Mouse (Mus musculus): ENCODE measurements around the gene Btbd2. TPM values are rescaled to one million over a fixed set of nuclear protein-coding genes. Genes with fewer than 3 reads are reported as not detected.
"Not testable (repeated sequence)": the region's sequence is repeated elsewhere in the genome, so short reads cannot be mapped to it uniquely, and the experiment has no call there.

The Btbd2 gene
- polyA plus RNA-seq, 1 experiment from 2014 or later, result 45.4 TPM

DNA sequence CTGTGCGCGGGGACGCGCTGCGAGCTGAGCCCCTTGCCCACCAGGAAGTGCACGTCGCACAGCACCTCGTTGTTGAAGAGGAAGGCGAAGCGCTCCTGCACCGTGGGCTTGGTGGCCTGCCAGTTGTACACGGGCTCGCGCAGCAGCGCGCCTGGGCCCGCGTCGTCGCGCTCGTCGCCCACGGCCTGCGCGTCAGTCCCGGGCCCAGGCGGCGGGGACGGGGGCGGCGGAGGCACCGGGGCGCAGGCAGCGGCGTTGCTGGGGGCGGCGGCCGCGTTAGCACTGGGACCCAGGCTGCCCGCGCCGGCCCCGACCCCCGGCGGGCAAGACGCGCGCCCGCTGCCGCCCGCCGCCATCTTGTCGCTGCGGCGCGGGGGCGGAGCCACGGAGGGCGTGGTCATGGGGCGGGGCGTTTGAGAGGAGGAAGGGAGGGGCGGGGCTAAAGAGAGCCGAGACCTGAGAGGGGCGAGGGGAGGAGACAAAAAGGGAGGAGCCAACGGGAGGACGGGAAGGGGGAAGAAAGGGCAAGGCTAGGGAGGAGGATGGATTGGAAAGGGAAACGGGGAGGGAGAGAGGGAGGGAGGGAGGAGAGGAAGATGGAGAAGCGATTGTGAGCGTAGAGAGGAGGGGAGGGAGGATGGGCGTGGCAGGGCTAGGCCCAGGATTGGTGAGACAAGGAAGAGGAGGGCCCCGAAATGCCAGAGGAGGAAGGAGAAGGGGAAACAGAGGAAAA, 575 bp downstream of the Btbd2 start:
- no peaks in the 10 kb centered on the region for H3K27me3 ChIP-seq
- ATAC-seq (replicated peaks; ENCODE audit: insufficient number of reproducible peaks, insufficient read depth, low FRiP score, low read depth), result peak; percentile 85
- H3K4me2 ChIP-seq, result peak overlapping the region; percentile 89
- peak overlapping the region; percentile 80 for H3K27ac ChIP-seq
- peak overlapping the region; percentile 88 for H3K9ac ChIP-seq
- H3K4me1 ChIP-seq (replicated peaks), result peaks cover 27% of the 10 kb centered on the region
- H3K36me3 ChIP-seq, result no peaks in the 10 kb centered on the region
- H3K4me3 ChIP-seq, result peak overlapping the region; percentile 82
- WGBS, result under 1% methylated on average over 70 of the region's 72 CpGs
- H3K9me3 ChIP-seq (replicated peaks), result no peaks in the 10 kb centered on the region

GRCm38 (mm10) chr10:80655406-80656129, 1.3 kb downstream of the Btbd2 start:
- H3K27ac ChIP-seq, result peak overlapping the region; percentile 67
- no peaks in the 10 kb centered on the region for H3K27me3 ChIP-seq
- 5% methylated on average over 12 of the region's 12 CpGs for WGBS
- peak overlapping the region; percentile 88 for H3K9ac ChIP-seq
- H3K4me3 ChIP-seq, result peak overlapping the region; percentile 82
- no peaks in the 10 kb centered on the region for H3K9me3 ChIP-seq (replicated peaks)
- ATAC-seq (replicated peaks; ENCODE audit: insufficient number of reproducible peaks, insufficient read depth, low FRiP score, low read depth), result peak; percentile 20
- H3K4me1 ChIP-seq (replicated peaks), result peaks cover 27% of the 10 kb centered on the region
- peak overlapping the region; percentile 89 for H3K4me2 ChIP-seq
- H3K36me3 ChIP-seq, result no peaks in the 10 kb centered on the region

- no peak overlapping the region; the same call in 1 of the 2 replicates for H3K27ac ChIP-seq
- no peaks in the 10 kb centered on the region for H3K9me3 ChIP-seq (replicated peaks)
- no peaks in the 10 kb centered on the region for H3K27me3 ChIP-seq
- no peaks in the 10 kb centered on the region for H3K36me3 ChIP-seq
- peak overlapping the region; percentile 89 for H3K4me2 ChIP-seq
- H3K9ac ChIP-seq, result no peak overlapping the region
- H3K4me1 ChIP-seq (replicated peaks), result peaks cover 32% of the 10 kb centered on the region
- no peak for ATAC-seq (replicated peaks; ENCODE audit: insufficient number of reproducible peaks, insufficient read depth, low FRiP score, low read depth)
- WGBS, result 82% methylated on average over 6 of the region's 6 CpGs
- peak overlapping the region; percentile 82 for H3K4me3 ChIP-seq
Observed at GRCm38 (mm10) chr10:80654866-80655265, 2.0 kb downstream of the Btbd2 start.

- Histone ChIP-seq H3K27me3 (no peaks in the 10 kb centered on the region), H3K4me3 (no peak overlapping the region), H3K4me1 (replicated peaks) (peaks cover 30% of the 10 kb centered on the region), H3K9me3 (replicated peaks) (no peaks in the 10 kb centered on the region), H3K9ac (no peak overlapping the region), H3K36me3 (no peaks in the 10 kb centered on the region), H3K27ac (no peak overlapping the region), H3K4me2 (no peak overlapping the region)
- no peak for ATAC-seq (replicated peaks; ENCODE audit: insufficient number of reproducible peaks, insufficient read depth, low FRiP score, low read depth)
- 84% methylated on average over 6 of the region's 6 CpGs for WGBS
Observed at GRCm38 (mm10) chr10:80653156-80653720, 3.6 kb downstream of the Btbd2 start.

GRCm38 (mm10) chr10:80650392-80650791, 6.5 kb downstream of the Btbd2 start:
- WGBS, result 79% methylated on average over 10 of the region's 10 CpGs
- no peak overlapping the region for H3K4me2 ChIP-seq
- H3K4me3 ChIP-seq, result no peak overlapping the region
- H3K4me1 ChIP-seq (replicated peaks), result peaks cover 24% of the 10 kb centered on the region
- H3K27me3 ChIP-seq, result no peaks in the 10 kb centered on the region
- no peaks in the 10 kb centered on the region for H3K9me3 ChIP-seq (replicated peaks)
- H3K36me3 ChIP-seq, result peaks cover 23% of the 10 kb centered on the region
- ATAC-seq (replicated peaks; ENCODE audit: insufficient number of reproducible peaks, insufficient read depth, low FRiP score, low read depth), result no peak
- no peak overlapping the region for H3K27ac ChIP-seq
- H3K9ac ChIP-seq, result no peak overlapping the region

- H3K9ac ChIP-seq; H3K4me2 ChIP-seq; H3K9me3 ChIP-seq (replicated peaks); H3K27ac ChIP-seq; H3K4me3 ChIP-seq; H3K27me3 ChIP-seq; ATAC-seq (replicated peaks; ENCODE audit: insufficient number of reproducible peaks, insufficient read depth, low FRiP score, low read depth): not testable (repeated sequence)
- WGBS, result 83% methylated on average over 6 of the region's 6 CpGs
- H3K4me1 ChIP-seq (replicated peaks), result peaks cover 20% of the 10 kb centered on the region
- H3K36me3 ChIP-seq, result peaks cover 28% of the 10 kb centered on the region
Observed at GRCm38 (mm10) chr10:80649910-80650309, 7.0 kb downstream of the Btbd2 start.

- no peak overlapping the region for H3K4me3 ChIP-seq
- H3K9ac ChIP-seq, result no peak overlapping the region
- WGBS, result 92% methylated on average over 10 of the region's 10 CpGs
- H3K4me2 ChIP-seq, result no peak overlapping the region
- H3K27me3 ChIP-seq, result no peaks in the 10 kb centered on the region
- no peaks in the 10 kb centered on the region for H3K9me3 ChIP-seq (replicated peaks)
- H3K4me1 ChIP-seq (replicated peaks), result peaks cover 5% of the 10 kb centered on the region; the same call in 1 of the 2 replicates
- no peak for ATAC-seq (replicated peaks; ENCODE audit: insufficient number of reproducible peaks, insufficient read depth, low FRiP score, low read depth)
- H3K36me3 ChIP-seq, result peaks cover 57% of the 10 kb centered on the region
- no peak overlapping the region for H3K27ac ChIP-seq
Observed at GRCm38 (mm10) chr10:80646936-80647335, 9.9 kb downstream of the Btbd2 start.

- no peak overlapping the region for H3K4me2 ChIP-seq
- H3K9ac ChIP-seq, result no peak overlapping the region
- 76% methylated on average over 6 of the region's 6 CpGs for WGBS
- peaks cover 62% of the 10 kb centered on the region for H3K36me3 ChIP-seq
- peaks cover under 1% of the 10 kb centered on the region; the same call in 1 of the 2 replicates for H3K4me1 ChIP-seq (replicated peaks)
- no peak overlapping the region for H3K4me3 ChIP-seq
- ATAC-seq (replicated peaks; ENCODE audit: insufficient number of reproducible peaks, insufficient read depth, low FRiP score, low read depth), result no peak
- H3K27me3 ChIP-seq, result no peaks in the 10 kb centered on the region
- H3K9me3 ChIP-seq (replicated peaks), result no peaks in the 10 kb centered on the region
- H3K27ac ChIP-seq, result no peak overlapping the region
Observed at GRCm38 (mm10) chr10:80635345-80635744, 21.5 kb downstream of the Btbd2 start.

- H3K27me3 ChIP-seq, result no peaks in the 10 kb centered on the region
- H3K4me3 ChIP-seq, result no peak overlapping the region
- peaks cover under 1% of the 10 kb centered on the region; the same call in 1 of the 2 replicates for H3K36me3 ChIP-seq
- ATAC-seq (replicated peaks; ENCODE audit: insufficient number of reproducible peaks, insufficient read depth, low FRiP score, low read depth), result no peak
- H3K9me3 ChIP-seq (replicated peaks), result no peaks in the 10 kb centered on the region
- no peak overlapping the region for H3K4me2 ChIP-seq
- H3K27ac ChIP-seq, result no peak overlapping the region
- H3K4me1 ChIP-seq (replicated peaks), result peaks cover 58% of the 10 kb centered on the region
- no peak overlapping the region for H3K9ac ChIP-seq
- WGBS, result 71% methylated on average over 9 of the region's 9 CpGs
Observed at GRCm38 (mm10) chr10:80628925-80629324, 27.9 kb downstream of the Btbd2 start.

DNA sequence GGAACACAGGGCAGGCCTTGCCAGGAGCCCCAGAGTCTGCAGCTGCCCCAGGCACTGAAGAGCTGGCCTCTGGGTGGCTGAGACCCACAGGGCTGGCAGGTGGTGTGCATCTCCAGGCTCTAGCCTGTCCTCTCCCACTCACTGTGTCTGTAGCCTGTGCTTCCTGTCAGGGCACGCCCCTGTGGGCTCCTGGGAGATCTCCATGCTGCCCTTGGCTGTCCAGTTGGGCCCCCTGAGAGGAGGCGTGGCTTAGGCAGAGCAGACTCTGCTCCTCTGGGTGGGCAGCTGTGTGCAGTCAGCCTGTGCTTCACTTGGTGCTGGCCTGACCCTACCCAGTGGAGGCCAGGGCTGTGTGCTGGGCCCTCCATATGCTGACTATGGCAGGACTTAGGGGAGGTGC, 29.2 kb downstream of the Btbd2 start:
- Histone ChIP-seq H3K27me3 (no peaks in the 10 kb centered on the region), H3K36me3 (no peaks in the 10 kb centered on the region), H3K4me2 (no peak overlapping the region), H3K9me3 (replicated peaks) (no peaks in the 10 kb centered on the region), H3K4me3 (no peak overlapping the region), H3K4me1 (replicated peaks) (peaks cover 66% of the 10 kb centered on the region), H3K27ac (peak overlapping the region; percentile 36), H3K9ac (peak overlapping the region; percentile 42; the same call in 1 of the 2 replicates)
- ATAC-seq (replicated peaks; ENCODE audit: insufficient number of reproducible peaks, insufficient read depth, low FRiP score, low read depth), result peak; percentile 24; the same call in 1 of the 2 replicates
- 27% methylated on average over 2 of the region's 2 CpGs for WGBS

- no peak for ATAC-seq (replicated peaks; ENCODE audit: insufficient number of reproducible peaks, insufficient read depth, low FRiP score, low read depth)
- Histone ChIP-seq H3K36me3 (no peaks in the 10 kb centered on the region), H3K9ac (no peak overlapping the region), H3K4me3 (no peak overlapping the region), H3K27ac (no peak overlapping the region), H3K27me3 (no peaks in the 10 kb centered on the region), H3K9me3 (replicated peaks) (no peaks in the 10 kb centered on the region), H3K4me1 (replicated peaks) (peaks cover 70% of the 10 kb centered on the region), H3K4me2 (no peak overlapping the region)
- 91% methylated on average over 4 of the region's 4 CpGs for WGBS
Observed at GRCm38 (mm10) chr10:80625764-80626163, 31.1 kb downstream of the Btbd2 start.
